Mouse (Mus musculus) left cerebral cortex, adult 11 months (tissue): ENCODE data around the gene Dennd4c.

Experiments
- DNase-seq: peaks from one replicate; pipeline ENCODE4 v3.0.0; 2022; ENCODE audit warnings: low spot score

Dennd4c gene

GRCm38 (mm10) chr4:86748336-86749291 is at the start of gene Dennd4c:
TSS of gene Dennd4c (plus strand) at chr4:86748555.
- peak; percentile 77 for DNase-seq

- DNase-seq = no peak
These were observed 49.0 kb upstream of the Dennd4c start for GRCm38 (mm10) chr4:86699161-86699865.

- no peak for DNase-seq
These were observed 39.6 kb upstream of the Dennd4c start for GRCm38 (mm10) chr4:86708801-86709200.

GRCm38 (mm10) chr4:86710034-86710650 is 38.2 kb upstream of the Dennd4c start:
- DNase-seq = no peak

- no peak for DNase-seq
These were observed 37.6 kb upstream of the Dennd4c start for GRCm38 (mm10) chr4:86710666-86711215.

GRCm38 (mm10) chr4:86712751-86713195 is 35.6 kb upstream of the Dennd4c start:
- peak; percentile 26 for DNase-seq

- no peak for DNase-seq
These were observed 34.8 kb upstream of the Dennd4c start for GRCm38 (mm10) chr4:86713518-86713917.

- DNase-seq = no peak
These were observed 33.0 kb upstream of the Dennd4c start for GRCm38 (mm10) chr4:86715341-86715740.

- no peak for DNase-seq
These were observed 31.2 kb upstream of the Dennd4c start for GRCm38 (mm10) chr4:86717176-86717575.

GRCm38 (mm10) chr4:86718878-86719577 is 29.3 kb upstream of the Dennd4c start:
- no peak for DNase-seq

GRCm38 (mm10) chr4:86721856-86722358 is 26.4 kb upstream of the Dennd4c start:
- no peak for DNase-seq

- no peak for DNase-seq
These were observed 23.2 kb upstream of the Dennd4c start for GRCm38 (mm10) chr4:86725175-86725574.

GRCm38 (mm10) chr4:86726141-86726540 is 22.2 kb upstream of the Dennd4c start:
- no peak for DNase-seq

GRCm38 (mm10) chr4:86729829-86730228 is 18.5 kb upstream of the Dennd4c start:
- no peak for DNase-seq

- no peak for DNase-seq
These were observed 14.1 kb upstream of the Dennd4c start for GRCm38 (mm10) chr4:86734088-86734841.

- DNase-seq = no peak
These were observed 8.9 kb upstream of the Dennd4c start for GRCm38 (mm10) chr4:86739308-86739993.

- DNase-seq = no peak
These were observed 1.0 kb downstream of the Dennd4c start for GRCm38 (mm10) chr4:86749361-86749841.

- peak; percentile 11 for DNase-seq
These were observed 2.1 kb downstream of the Dennd4c start for GRCm38 (mm10) chr4:86750346-86750945.

- no peak for DNase-seq
These were observed 16.0 kb downstream of the Dennd4c start for GRCm38 (mm10) chr4:86764307-86764706.
